Mouse (Mus musculus) left cerebral cortex, adult 2 months (tissue): ENCODE results near the gene Pcyt1b. TPM values are rescaled to one million over a fixed set of nuclear protein-coding genes. Genes with fewer than 3 reads are reported as not detected.

Experiments used
- DNase-seq, 2 experiments: peaks; one replicate each; pipeline ENCODE4 v3.0.0; 2021 to 2022; ENCODE audit warnings: low spot score in 2 of 2, mixed read lengths in 1 of 2; ENCODE audit errors: extremely low spot score in 1 of 2
- H3K27ac ChIP-seq: fragments of 200-600 bp; 2 replicates; pipeline ENCODE4 v1.8.1; 2022
- H3K4me3 ChIP-seq: fragments of 200-600 bp; 2 replicates; pipeline ENCODE4 v1.8.1; 2022
- CTCF ChIP-seq: fragments of 200-600 bp; IDR thresholded peaks from 2 replicates; pipeline ENCODE4 v1.8.1; 2022; ENCODE audit warnings: antibody characterized with exemption, mild to moderate bottlenecking, moderate library complexity
- intact Hi-C: fragments of 180-260 bp; cut with DNase I; formaldehyde crosslinking; loops from one replicate; pipeline ENCODE4 v1.15.1; 2025
- long read RNA-seq, 2 experiments: library from polyadenylated mRNA; stranded (forward); transcript quantifications; one replicate each; pipeline ENCODE4 v2.0.0; 2021; ENCODE audit warnings: borderline mapping rate in 2 of 2
- total RNA-seq, 2 experiments: library from RNA; stranded (reverse); gene quantifications; 2 replicates each; pipeline ENCODE4 v1.2.3; 2021

Gene Pcyt1b
- total RNA-seq: 10 to 100 TPM; 27.8 to 33.5 TPM
- long read RNA-seq, experiment 1, full-length matches to known transcripts: 11 of 16 reads
- long read RNA-seq, experiment 1, partial matches to known transcripts: 5 of 16 reads
- long read RNA-seq, experiment 1, other reads (novel, unspliced or antisense): 0 of 16 reads
- long read RNA-seq, experiment 2, full-length matches to known transcripts: 8 of 16 reads
- long read RNA-seq, experiment 2, partial matches to known transcripts: 7 of 16 reads
- long read RNA-seq, experiment 2, other reads (novel, unspliced or antisense): 1 of 16 reads

GRCm38 (mm10) chrX:93654218-93655002 lies at the start of gene Pcyt1b:
Gene Pcyt1b, plus strand, starts transcription at chrX:93654863.
- no peak for DNase-seq
- intact Hi-C loops: no loop called here
- TF ChIP-seq CTCF: no peak
- no peak within 1 kb of the TSS for H3K4me3 ChIP-seq
- H3K27ac ChIP-seq: no peak within 1 kb of the TSS

GRCm38 (mm10) chrX:93630256-93630655 lies 24.4 kb upstream of the Pcyt1b start:
- Histone ChIP-seq H3K4me3 (no peak overlapping the region), H3K27ac (no peak overlapping the region)
- intact Hi-C loops: loop anchor here (5.0 kb wide), 2 partner anchors 47 to 262 kb away; no protein-coding TSS in a partner anchor
- DNase-seq: no peak
- no peak for TF ChIP-seq CTCF

GRCm38 (mm10) chrX:93631657-93632449 lies 22.8 kb upstream of the Pcyt1b start, which contains the start of gene Pola1:
Gene Pola1, minus strand, starts transcription at chrX:93632155.
- no peak for TF ChIP-seq CTCF
- Histone ChIP-seq H3K27ac (peak within 1 kb of the TSS; percentile 69), H3K4me3 (peak within 1 kb of the TSS; percentile 57)
- intact Hi-C loops: loop anchor here (5.0 kb wide), 2 partner anchors 45 to 260 kb away; no protein-coding TSS in a partner anchor
- DNase-seq: peak; percentile 70 to 79

GRCm38 (mm10) chrX:93634861-93635375 lies 19.7 kb upstream of the Pcyt1b start:
- DNase-seq: no peak
- no peak for TF ChIP-seq CTCF
- intact Hi-C loops: loop anchor here (5.0 kb wide), 2 partner anchors 42 to 257 kb away; no protein-coding TSS in a partner anchor
- Histone ChIP-seq H3K27ac (no peak overlapping the region), H3K4me3 (no peak overlapping the region)

GRCm38 (mm10) chrX:93643600-93643999 lies 11.1 kb upstream of the Pcyt1b start:
- DNase-seq: no peak
- intact Hi-C loops: no loop called here
- TF ChIP-seq CTCF: no peak
- Histone ChIP-seq H3K27ac (no peak overlapping the region), H3K4me3 (no peak overlapping the region)

GRCm38 (mm10) chrX:93644022-93644421 lies 10.6 kb upstream of the Pcyt1b start:
- DNase-seq: no peak
- intact Hi-C loops: no loop called here
- Histone ChIP-seq H3K27ac (no peak overlapping the region), H3K4me3 (no peak overlapping the region)
- no peak for TF ChIP-seq CTCF

- Histone ChIP-seq H3K4me3 (no peak overlapping the region), H3K27ac (no peak overlapping the region)
- TF ChIP-seq CTCF: no peak
- no peak for DNase-seq
- intact Hi-C loops: no loop called here
Measured at GRCm38 (mm10) chrX:93650738-93651137, 3.9 kb upstream of the Pcyt1b start.

GRCm38 (mm10) chrX:93655153-93655552 lies 490 bp downstream of the Pcyt1b start:
- intact Hi-C loops: no loop called here
- TF ChIP-seq CTCF: no peak
- Histone ChIP-seq H3K27ac (no peak overlapping the region), H3K4me3 (no peak overlapping the region)
- no peak for DNase-seq

GRCm38 (mm10) chrX:93663919-93664586 lies 9.4 kb downstream of the Pcyt1b start:
- no peak for DNase-seq
- TF ChIP-seq CTCF: no peak
- Histone ChIP-seq H3K4me3 (no peak overlapping the region), H3K27ac (no peak overlapping the region)
- intact Hi-C loops: no loop called here

GRCm38 (mm10) chrX:93664787-93665186 lies 10.1 kb downstream of the Pcyt1b start:
- Histone ChIP-seq H3K4me3 (no peak overlapping the region), H3K27ac (no peak overlapping the region)
- TF ChIP-seq CTCF: no peak
- no peak for DNase-seq
- intact Hi-C loops: no loop called here

- intact Hi-C loops: loop anchor here (10.0 kb wide), 1 partner anchor 390 kb away; the partner anchor contains the start of gene Arx
- no peak for TF ChIP-seq CTCF
Measured at GRCm38 (mm10) chrX:93674432-93674831, 19.8 kb downstream of the Pcyt1b start.

More at GRCm38 (mm10) chrX:93674432-93674831, 19.8 kb downstream of the Pcyt1b start:
- peak overlapping the region; percentile 32; the same call in 1 of the 2 replicates for H3K27ac ChIP-seq
- peak overlapping the region; percentile 45 for H3K4me3 ChIP-seq
- DNase-seq: no peak
